Mouse (Mus musculus) forebrain, postnatal 0 days (tissue): Measurements from ENCODE around the gene Mapkap1. TPM values are rescaled to one million over a fixed set of nuclear protein-coding genes. Genes with fewer than 3 reads are reported as not detected.

Experiments
- ATAC-seq: fragments of 200-750 bp; cut with Nextera tagmentation; 2 replicates; pipeline ENCODE4 v1.8.0; 2017; ENCODE audit warnings: mild to moderate bottlenecking, moderate library complexity
- DNase-seq: peaks from one replicate; pipeline ENCODE4 v3.0.0-alpha.2; 2015
- H3K27ac ChIP-seq: fragments of 300-500 bp; sonication (generic); 2 replicates; pipeline ENCODE4 v1.5.1; 2014; ENCODE audit warnings: low read depth, mild to moderate bottlenecking, antibody characterized with exemption, low read length, moderate library complexity, mixed read lengths
- H3K27me3 ChIP-seq: fragments of 300-500 bp; sonication (generic); 2 replicates; pipeline ENCODE4 v1.6.1; 2014; ENCODE audit warnings: mild to moderate bottlenecking, low read length, mixed read lengths; ENCODE audit not compliant: insufficient read depth
- H3K36me3 ChIP-seq: fragments of 300-500 bp; sonication (generic); 2 replicates; pipeline ENCODE4 v1.6.1; 2014; ENCODE audit warnings: mild to moderate bottlenecking, moderate library complexity; ENCODE audit not compliant: insufficient read depth
- H3K4me1 ChIP-seq: fragments of 300-500 bp; sonication (generic); 2 replicates; pipeline ENCODE4 v1.6.1; 2014; ENCODE audit warnings: antibody characterized with exemption; ENCODE audit not compliant: insufficient read depth
- H3K4me2 ChIP-seq: fragments of 300-500 bp; sonication (generic); 2 replicates; pipeline ENCODE4 v1.6.1; 2014; ENCODE audit warnings: low read depth, mild to moderate bottlenecking, moderate library complexity
- H3K4me3 ChIP-seq: fragments of 300-500 bp; sonication (generic); 2 replicates; pipeline ENCODE4 v1.5.1; 2014; ENCODE audit warnings: low read depth, low read length, mixed read lengths
- H3K9ac ChIP-seq: fragments of 300-500 bp; sonication (generic); 2 replicates; pipeline ENCODE4 v1.6.1; 2014; ENCODE audit warnings: mild to moderate bottlenecking
- H3K9me3 ChIP-seq: fragments of 300-500 bp; sonication (generic); 2 replicates; pipeline ENCODE4 v1.6.1; 2016; ENCODE audit warnings: low read length
- CTCF ChIP-seq: sonication (generic); IDR thresholded peaks from 2 replicates; pipeline ENCODE4 v1.5.1; 2016; ENCODE audit warnings: antibody characterized with exemption, control low read depth, low read depth
- WGBS: fragments of 180-500 bp; shearing (Covaris S2); extraction: QIAGEN DNeasy Blood & Tissue Kit; methylation state at CpG from one replicate; pipeline ENCODE4 v1.1.7; 2014; 5-methylcytosine and 5-hydroxymethylcytosine counted together
- polyA plus RNA-seq: library from polyadenylated mRNA; unstranded; fragments of >200 nt; fragmentation: Nextera tagmentation; extraction: Ambion mirVana; gene quantifications from 2 replicates; pipeline ENCODE4 v1.2.1, GENCODE M21; 2015
- total RNA-seq: library from RNA; depleted of rRNA; stranded (reverse); fragments of >200 nt; gene quantifications from 2 replicates; pipeline ENCODE4 v1.2.3, GENCODE M21; 2014

Mapkap1 gene
- total and polyA plus RNA-seq, 2 experiments from 2014 or later = 102 TPM

DNA sequence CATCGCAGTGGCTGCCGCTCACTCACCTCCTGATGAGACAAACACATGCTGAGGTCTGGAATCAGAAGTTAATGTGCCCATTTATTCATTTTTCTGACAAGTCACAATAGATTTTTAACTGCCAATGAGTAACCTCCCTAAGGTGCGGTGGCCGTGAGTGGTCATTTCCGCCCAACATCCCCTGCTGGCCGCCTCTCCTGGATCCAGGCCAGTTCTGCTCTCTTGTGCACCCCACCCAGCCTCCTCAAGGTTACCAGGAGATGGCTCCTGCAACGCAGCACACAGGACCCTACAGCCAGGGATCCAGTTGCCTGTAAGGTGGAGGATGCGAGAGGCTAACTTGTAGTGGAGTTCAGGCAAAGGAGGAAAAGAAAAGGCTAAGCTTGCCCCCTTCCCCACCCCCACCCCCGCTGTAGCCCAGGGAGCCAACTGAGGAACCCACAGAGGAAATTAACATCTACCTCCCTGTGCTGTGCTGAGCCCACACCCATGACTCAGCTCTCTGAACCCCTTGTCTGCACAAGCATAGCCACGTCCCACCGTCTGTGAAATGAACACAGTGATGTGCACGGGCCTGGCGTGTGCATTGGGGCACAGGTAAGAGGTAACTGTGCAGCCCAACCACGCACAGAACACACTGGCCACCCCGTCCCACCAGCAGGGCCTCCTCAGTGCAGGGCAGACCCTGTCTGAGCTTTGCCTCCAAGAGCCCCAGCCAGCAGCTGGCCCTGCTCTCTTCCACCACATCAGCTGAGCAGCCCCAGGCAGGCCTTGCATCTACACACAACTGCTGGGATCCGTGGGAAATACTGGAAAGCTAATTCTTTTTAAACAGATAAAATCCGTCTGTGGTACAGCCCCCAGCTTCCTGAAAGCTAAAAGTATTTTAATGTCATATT is 221.0 kb downstream of the Mapkap1 start:
- Histone ChIP-seq H3K27ac (no peak overlapping the region), H3K9ac (no peak overlapping the region), H3K4me1 (no peaks in the 10 kb centered on the region), H3K27me3 (no peaks in the 10 kb centered on the region), H3K4me2 (no peak overlapping the region), H3K9me3 (no peaks in the 10 kb centered on the region), H3K4me3 (no peak overlapping the region), H3K36me3 (peaks cover 9% of the 10 kb centered on the region; the same call in 1 of the 2 replicates)
- DNase-seq = no peak
- ATAC-seq = 0 out of 2 replicates have a peak, but pooled peaks have one; percentile 14
- WGBS = 74% methylated on average over 17 of the region's 17 CpGs
- no peak for TF ChIP-seq CTCF

DNA sequence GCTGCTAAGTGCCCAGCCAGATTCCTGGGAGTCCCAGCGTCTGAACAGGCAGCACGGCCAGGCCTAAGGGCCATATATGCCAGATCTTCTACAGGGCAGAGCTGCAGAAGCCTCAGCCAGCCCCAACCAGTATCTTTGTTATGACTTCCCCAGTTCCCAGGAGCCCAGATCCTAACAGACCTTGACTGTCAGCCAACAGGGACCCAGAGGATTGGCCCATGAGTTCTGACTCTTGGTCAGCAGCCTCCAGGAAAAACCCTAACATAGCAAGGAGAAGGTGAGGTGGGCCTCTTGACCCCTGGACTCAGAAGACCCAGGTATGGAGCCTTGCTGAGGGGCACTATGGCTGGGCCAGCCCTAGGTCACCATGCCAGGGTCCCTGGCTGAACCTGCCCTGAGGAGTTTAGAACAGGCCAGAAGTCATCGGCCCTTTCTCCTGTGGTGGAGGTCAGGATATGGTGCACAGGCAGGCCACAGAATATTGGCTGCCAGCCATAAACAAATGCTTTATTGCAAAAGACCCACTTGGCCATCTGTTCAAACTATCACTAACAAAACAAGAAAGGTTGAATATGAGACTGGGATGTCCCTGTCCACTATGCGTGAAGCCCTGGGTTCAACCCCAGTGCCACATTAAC is 222.5 kb downstream of the Mapkap1 start:
- H3K9ac ChIP-seq = no peak overlapping the region
- no peak overlapping the region for H3K4me2 ChIP-seq
- no peak for TF ChIP-seq CTCF
- H3K27ac ChIP-seq = no peak overlapping the region
- H3K4me3 ChIP-seq = no peak overlapping the region
- H3K9me3 ChIP-seq = no peaks in the 10 kb centered on the region
- peaks cover 9% of the 10 kb centered on the region; the same call in 1 of the 2 replicates for H3K36me3 ChIP-seq
- WGBS = 81% methylated on average over 4 of the region's 4 CpGs
- no peak for DNase-seq
- no peak for ATAC-seq
- H3K4me1 ChIP-seq = no peaks in the 10 kb centered on the region
- H3K27me3 ChIP-seq = no peaks in the 10 kb centered on the region

DNA sequence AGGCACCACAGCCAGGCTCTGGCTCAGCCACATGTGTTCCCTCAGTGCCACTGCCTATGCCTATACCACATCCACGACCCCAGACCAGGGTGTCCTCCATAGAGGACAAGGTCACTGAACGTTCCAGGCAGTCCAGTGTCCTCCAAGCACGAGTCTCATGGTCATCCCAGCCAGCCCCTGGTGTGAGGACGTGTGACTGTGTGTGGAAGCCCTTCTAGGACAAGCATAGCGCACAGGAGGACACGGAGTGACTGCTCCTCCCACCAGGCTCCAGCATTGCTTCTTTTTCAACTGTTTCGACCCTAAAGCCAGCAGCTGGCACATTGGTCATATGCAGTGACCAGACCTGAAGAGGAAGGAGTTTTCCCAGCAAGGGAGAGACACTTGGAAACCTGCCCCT is 223.2 kb downstream of the Mapkap1 start:
- no peaks in the 10 kb centered on the region for H3K4me1 ChIP-seq
- 77% methylated on average over 7 of the region's 7 CpGs for WGBS

DNA sequence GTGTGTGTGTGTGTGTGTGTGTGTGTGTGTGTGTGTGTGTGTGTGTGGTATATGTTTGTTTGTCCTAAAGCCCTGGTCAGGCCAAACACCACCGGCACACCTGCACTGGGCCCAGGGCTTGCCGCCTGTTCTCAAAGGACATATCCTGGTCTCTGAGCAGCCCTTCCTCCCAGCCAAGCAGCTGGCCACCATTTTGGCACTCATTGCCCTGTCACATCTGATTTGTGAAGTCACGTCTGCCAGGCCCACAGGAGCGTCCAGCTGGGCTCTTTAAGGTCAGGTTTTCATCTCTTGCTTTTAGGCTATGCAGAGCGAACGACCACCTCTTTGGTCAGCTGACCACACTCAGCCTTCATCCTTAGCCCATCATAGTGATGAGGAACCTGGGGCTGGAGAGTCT is 223.9 kb downstream of the Mapkap1 start:
- DNase-seq (no peak), ATAC-seq (no peak)
- H3K4me2 ChIP-seq = no peak overlapping the region
- WGBS = 89% methylated on average over 6 of the region's 6 CpGs
- no peak for TF ChIP-seq CTCF
- no peak overlapping the region for H3K9ac ChIP-seq
- H3K27me3 ChIP-seq = no peaks in the 10 kb centered on the region
- no peaks in the 10 kb centered on the region for H3K36me3 ChIP-seq
- no peaks in the 10 kb centered on the region for H3K4me1 ChIP-seq
- H3K27ac ChIP-seq = no peak overlapping the region
- no peaks in the 10 kb centered on the region for H3K9me3 ChIP-seq
- no peak overlapping the region for H3K4me3 ChIP-seq

More for the DNA sequence above, 223.2 kb downstream of the Mapkap1 start:
- H3K36me3 ChIP-seq = peaks cover 5% of the 10 kb centered on the region; the same call in 1 of the 2 replicates
- H3K4me3 ChIP-seq = no peak overlapping the region
- H3K27ac ChIP-seq = no peak overlapping the region
- H3K27me3 ChIP-seq = no peaks in the 10 kb centered on the region
- no peak for DNase-seq
- ATAC-seq = no peak
- no peak for TF ChIP-seq CTCF
- no peak overlapping the region for H3K4me2 ChIP-seq
- H3K9ac ChIP-seq = no peak overlapping the region
- no peaks in the 10 kb centered on the region for H3K9me3 ChIP-seq

DNA sequence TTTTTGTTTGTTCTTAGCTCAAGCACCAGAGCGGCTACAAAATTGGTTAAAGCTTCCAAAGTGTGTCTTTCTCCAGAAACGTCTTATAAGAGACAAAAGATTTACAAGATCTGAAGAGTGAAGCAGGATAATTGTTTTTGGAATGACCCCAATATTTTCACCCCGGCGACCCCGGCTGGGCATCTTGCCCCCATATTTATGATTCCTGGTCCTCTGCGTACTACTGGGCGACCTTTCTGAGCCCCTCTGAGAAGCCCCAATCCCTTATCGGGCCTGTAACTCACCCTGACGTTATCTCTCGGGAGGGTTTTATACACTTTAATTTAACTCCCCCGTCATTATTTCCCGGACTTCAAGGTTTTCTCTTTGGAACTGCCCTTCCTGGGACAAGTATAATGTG is 225.5 kb downstream of the Mapkap1 start:
- no peak overlapping the region for H3K27ac ChIP-seq
- no peak overlapping the region for H3K9ac ChIP-seq
- DNase-seq = no peak
- no peaks in the 10 kb centered on the region for H3K9me3 ChIP-seq
- ATAC-seq = no peak
- no peaks in the 10 kb centered on the region for H3K27me3 ChIP-seq
- no peak for TF ChIP-seq CTCF
- H3K36me3 ChIP-seq = no peaks in the 10 kb centered on the region
- WGBS = 72% methylated on average over 12 of the region's 12 CpGs
- no peak overlapping the region for H3K4me2 ChIP-seq
- H3K4me3 ChIP-seq = no peak overlapping the region
- no peaks in the 10 kb centered on the region for H3K4me1 ChIP-seq

DNA sequence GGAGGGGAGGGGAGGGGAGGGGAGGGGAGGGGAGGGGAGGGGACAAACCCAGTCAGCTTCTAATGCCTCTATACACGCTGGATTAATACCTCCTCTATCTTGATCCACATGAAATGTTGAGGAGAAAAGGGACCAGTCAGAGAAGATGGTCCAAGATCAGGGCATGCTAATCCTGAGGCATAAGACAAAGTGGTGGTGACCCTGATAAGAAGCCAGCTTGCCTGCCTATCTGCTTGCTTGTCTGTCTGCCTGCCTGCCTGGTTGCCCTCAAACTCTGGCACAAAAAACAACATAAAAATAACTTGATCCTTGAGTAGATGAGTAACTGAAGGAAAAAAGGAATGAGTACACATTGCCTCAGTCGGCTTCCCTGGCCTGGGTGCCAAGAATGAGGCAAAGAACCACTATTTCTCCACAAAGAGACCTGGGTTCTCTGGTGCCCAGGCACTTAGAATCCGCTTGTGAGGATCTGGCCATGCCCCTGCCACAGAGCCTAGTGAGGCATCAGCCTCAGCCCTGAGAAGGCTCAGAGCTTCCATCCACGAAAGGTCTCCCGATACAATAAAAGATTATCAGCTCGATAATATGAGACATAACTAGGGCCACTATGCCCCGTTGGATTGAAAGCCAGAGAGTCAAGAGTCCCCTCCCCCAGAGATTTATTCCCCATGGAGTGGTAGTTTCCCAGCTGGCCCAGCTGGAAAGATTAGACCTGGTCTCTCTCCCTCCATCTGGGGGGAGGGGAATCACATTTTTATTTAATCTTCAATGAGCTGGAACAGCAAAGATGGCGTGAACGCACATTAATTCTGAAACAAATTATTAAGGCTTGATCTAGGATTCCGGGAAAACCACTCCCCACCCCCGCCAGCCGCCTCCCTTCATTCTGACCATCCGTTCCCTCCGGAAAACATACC is 228.9 kb downstream of the Mapkap1 start:
- Histone ChIP-seq H3K9me3 (no peaks in the 10 kb centered on the region), H3K9ac (no peak overlapping the region), H3K4me3 (no peak overlapping the region), H3K27ac (no peak overlapping the region), H3K4me1 (no peaks in the 10 kb centered on the region), H3K27me3 (no peaks in the 10 kb centered on the region), H3K4me2 (no peak overlapping the region), H3K36me3 (no peaks in the 10 kb centered on the region)
- no peak for ATAC-seq
- WGBS = 75% methylated on average over 14 of the region's 14 CpGs
- no peak for DNase-seq
- no peak for TF ChIP-seq CTCF
